Mouse (Mus musculus) inflammation-experienced regulatory T-cells, adult 6 months (primary cell): ENCODE measurements around the gene Wdr93. TPM values are rescaled to one million over a fixed set of nuclear protein-coding genes. Genes with fewer than 3 reads are reported as not detected.
"Not testable (repeated sequence)": the region's sequence is repeated elsewhere in the genome, so short reads cannot be mapped to it uniquely, and the experiment has no call there.

Experiments
- ATAC-seq: one replicate; pipeline ENCODE4 v1.8.0; 2017
- polyA plus RNA-seq, 3 experiments: library from polyadenylated mRNA; unstranded; fragments of 100-300 nt; shearing (Covaris generic); gene quantifications; one replicate each; pipeline ENCODE4 v1.2.1; 2017

Gene Wdr93
- polyA plus RNA-seq, 3 experiments from 2014 or later, result 0.25 TPM; not detected in 2

- no peak for ATAC-seq
These were observed 13.4 kb downstream of the Wdr93 start for GRCm38 (mm10) chr7:79756334-79756733.

GRCm38 (mm10) chr7:79758176-79758575, 15.2 kb downstream of the Wdr93 start:
- ATAC-seq, result no peak

GRCm38 (mm10) chr7:79759766-79760165, 16.8 kb downstream of the Wdr93 start:
- peak; percentile 75 for ATAC-seq

GRCm38 (mm10) chr7:79761124-79761876, 18.3 kb downstream of the Wdr93 start:
- ATAC-seq, result no peak

GRCm38 (mm10) chr7:79762106-79762505, 19.1 kb downstream of the Wdr93 start:
- no peak for ATAC-seq

- ATAC-seq, result no peak
These were observed 23.0 kb downstream of the Wdr93 start for GRCm38 (mm10) chr7:79765991-79766390.

- no peak for ATAC-seq
These were observed 26.7 kb downstream of the Wdr93 start for GRCm38 (mm10) chr7:79769664-79770063.

- no peak for ATAC-seq
These were observed 28.9 kb downstream of the Wdr93 start for GRCm38 (mm10) chr7:79771561-79772512.

GRCm38 (mm10) chr7:79780647-79781626, 38.0 kb downstream of the Wdr93 start:
- peak; percentile 67 for ATAC-seq

- ATAC-seq, result no peak
These were observed 39.0 kb downstream of the Wdr93 start for GRCm38 (mm10) chr7:79781826-79782515.

GRCm38 (mm10) chr7:79782516-79782855, 39.5 kb downstream of the Wdr93 start:
- no peak for ATAC-seq

GRCm38 (mm10) chr7:79786295-79786694, 43.3 kb downstream of the Wdr93 start:
- no peak for ATAC-seq

GRCm38 (mm10) chr7:79789812-79790211, 46.8 kb downstream of the Wdr93 start:
- ATAC-seq, result not testable (repeated sequence)

GRCm38 (mm10) chr7:79792635-79793421, 49.9 kb downstream of the Wdr93 start:
- no peak for ATAC-seq

- no peak for ATAC-seq
These were observed 50.7 kb downstream of the Wdr93 start, which contains the start of gene Mesp1 for GRCm38 (mm10) chr7:79793688-79794087. Gene Mesp1 (minus strand): TSS chr7:79793788.

GRCm38 (mm10) chr7:79798606-79799005, 55.6 kb downstream of the Wdr93 start:
- no peak for ATAC-seq

GRCm38 (mm10) chr7:79799048-79799447, 56.1 kb downstream of the Wdr93 start:
- ATAC-seq, result no peak

- ATAC-seq, result no peak
These were observed 56.5 kb downstream of the Wdr93 start for GRCm38 (mm10) chr7:79799506-79799905.

GRCm38 (mm10) chr7:79800336-79800735, 57.4 kb downstream of the Wdr93 start:
- no peak for ATAC-seq

GRCm38 (mm10) chr7:79801391-79801790, 58.4 kb downstream of the Wdr93 start:
- no peak for ATAC-seq

- ATAC-seq, result no peak
These were observed 59.1 kb downstream of the Wdr93 start for GRCm38 (mm10) chr7:79802037-79802436.
